Mouse (Mus musculus): ENCODE results near the gene Cflar.
"Not testable (repeated sequence)": the region's sequence is repeated elsewhere in the genome, so short reads cannot be mapped to it uniquely, and the experiment has no call there.

Gene Cflar

GRCm38 (mm10) chr1:58734043-58734920 lies 23.0 kb downstream of the Cflar start:
- no peak for DNase-seq

DNA sequence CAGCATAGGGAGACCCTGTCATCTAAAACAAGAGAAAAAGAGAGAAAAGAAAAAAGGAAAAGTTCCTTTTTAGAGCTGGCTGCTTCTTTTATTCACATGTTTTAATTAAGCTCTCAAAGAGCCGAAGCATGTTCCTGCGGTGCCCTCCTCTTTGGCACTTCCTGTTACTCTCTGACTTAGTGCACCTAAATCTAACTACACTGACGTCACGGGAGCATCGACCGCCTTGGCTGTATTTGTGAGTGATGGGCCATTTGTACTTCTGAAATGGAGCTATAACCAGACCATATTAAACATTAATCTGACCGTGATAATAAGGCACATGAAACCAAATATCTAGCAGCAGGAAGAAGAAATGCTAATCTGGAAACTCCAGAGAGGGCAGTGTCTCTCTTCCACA lies 24.7 kb downstream of the Cflar start:
- DNase-seq = no peak

DNA sequence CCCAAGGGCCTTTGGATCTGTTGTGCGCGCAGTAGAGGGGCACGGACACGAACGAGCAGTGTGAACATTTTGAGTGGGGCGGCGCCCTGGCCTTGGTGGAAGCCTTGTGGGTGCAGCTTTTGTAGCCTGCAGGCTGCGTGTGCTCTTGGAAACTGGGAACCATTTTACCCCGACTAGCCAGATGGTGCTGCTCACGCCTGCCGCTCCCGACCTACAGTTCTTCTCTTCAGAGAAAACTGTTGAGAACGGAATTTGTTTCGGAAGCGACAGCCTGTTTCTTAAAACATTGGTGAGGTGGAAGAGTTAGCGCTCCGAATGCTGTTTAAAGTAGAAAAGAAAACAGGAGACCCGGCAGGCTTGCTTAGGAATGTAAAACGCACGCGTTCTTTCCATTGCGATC lies 25.7 kb downstream of the Cflar start:
- DNase-seq = no peak

DNA sequence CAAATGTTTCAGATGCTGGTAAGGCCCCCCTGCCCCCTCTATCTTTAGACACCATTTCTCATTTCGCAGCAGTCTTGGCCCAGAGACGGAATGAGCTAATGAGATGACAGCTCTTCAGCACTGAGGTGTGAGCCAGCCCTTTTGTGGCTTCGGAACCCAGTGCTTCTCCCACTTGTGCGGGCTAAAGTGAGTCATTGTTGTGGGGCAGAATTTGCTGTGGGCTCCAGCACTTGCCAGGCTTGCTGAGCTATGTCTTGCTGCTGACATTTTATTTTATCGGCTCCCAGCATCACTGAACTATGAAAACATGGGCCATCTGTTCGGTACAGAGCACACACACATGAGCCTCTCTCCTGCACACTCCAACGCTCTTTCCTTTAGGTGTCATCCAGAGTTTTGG lies 28.2 kb downstream of the Cflar start:
- no peak for DNase-seq

DNA sequence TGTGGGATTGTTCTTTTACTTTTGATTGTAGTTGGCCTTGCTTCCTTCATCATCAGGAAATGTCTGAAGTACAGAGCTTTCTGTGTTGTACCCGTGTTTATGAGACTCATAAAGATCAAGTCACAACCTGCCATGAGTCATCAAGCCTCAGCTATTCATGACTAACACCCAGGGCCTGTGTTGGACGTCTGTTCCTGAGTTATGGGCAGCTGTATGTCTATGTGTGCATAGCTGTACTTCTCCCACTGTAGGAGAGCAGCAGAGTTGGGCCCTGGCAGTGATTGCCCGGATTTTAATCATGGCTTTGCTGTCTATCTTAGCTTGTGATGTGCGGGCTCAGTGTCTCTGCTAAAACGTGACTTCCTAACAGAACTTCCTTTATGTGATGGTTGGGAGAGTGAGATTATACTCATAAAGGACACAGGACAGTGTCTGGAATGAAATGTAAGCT lies 31.3 kb downstream of the Cflar start:
- DNase-seq = no peak

GRCm38 (mm10) chr1:58743252-58743651 lies 31.9 kb downstream of the Cflar start:
- DNase-seq = no peak

DNA sequence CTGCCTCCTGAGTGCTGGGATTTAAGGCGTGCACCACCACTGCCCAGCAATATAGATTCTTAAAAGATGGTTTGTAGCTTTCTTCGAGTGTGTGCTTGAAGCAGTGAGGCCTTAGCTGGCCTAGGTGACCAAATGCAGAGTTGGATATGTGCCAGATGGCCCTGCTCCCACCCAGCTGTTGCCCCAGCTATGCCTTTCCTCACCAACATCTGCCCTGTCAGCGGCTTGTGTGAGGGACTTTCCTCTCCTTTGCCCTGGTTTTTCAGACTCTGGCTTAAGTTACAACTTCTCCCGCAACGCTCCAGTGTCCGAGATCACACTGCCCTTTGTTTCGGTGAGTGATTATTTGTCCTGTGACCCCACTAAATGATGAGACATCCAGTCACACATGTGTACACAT lies 33.3 kb downstream of the Cflar start:
- no peak for DNase-seq

DNA sequence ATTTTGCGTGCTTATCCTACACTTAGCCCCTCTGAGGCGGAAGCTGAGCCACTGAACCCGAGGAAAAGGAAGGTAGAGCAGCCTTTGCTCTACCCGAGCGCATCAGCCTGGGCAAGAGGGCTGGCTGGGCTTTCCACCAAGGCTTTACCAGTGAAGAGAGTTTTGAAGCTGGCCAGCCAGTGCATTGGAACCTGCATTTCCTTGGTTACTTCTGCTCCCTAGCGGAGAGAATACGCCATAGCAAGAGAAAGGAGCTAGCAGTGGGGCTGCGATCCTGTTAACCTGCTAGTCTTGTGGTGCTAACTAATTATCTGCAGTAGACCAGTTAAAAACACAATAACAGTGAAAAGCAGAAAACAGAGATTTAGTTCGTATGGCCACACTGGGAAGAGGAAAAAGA lies 35.6 kb downstream of the Cflar start:
- DNase-seq = peak; percentile 28 to 35

DNA sequence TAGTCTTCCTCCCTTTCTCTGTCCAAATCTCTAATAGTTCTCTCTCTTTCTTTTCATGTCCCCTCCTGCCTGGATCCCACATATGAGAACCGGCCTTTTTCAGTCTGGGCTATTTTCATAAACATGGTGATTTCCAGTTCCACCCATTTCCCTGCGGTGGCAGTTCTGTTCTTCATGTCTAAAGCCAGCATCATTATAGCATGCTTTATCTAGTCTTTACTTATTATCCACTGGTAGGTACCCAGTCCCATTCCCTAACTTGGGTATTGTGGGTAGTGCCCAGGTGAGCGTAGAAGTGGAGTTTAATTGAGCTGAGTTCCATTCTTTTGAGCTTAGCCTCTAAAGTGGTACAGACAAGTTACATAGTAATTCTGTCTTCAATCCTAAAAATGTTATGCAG lies 48.1 kb downstream of the Cflar start:
- no peak for DNase-seq

GRCm38 (mm10) chr1:58760581-58760980 lies 49.3 kb downstream of the Cflar start:
- no peak for DNase-seq

- DNase-seq = peak; percentile 13 to 16
Observed at GRCm38 (mm10) chr1:58761391-58762275, 50.3 kb downstream of the Cflar start.

GRCm38 (mm10) chr1:58762576-58762975 lies 51.3 kb downstream of the Cflar start:
- DNase-seq = no peak

GRCm38 (mm10) chr1:58766446-58766845 lies 55.1 kb downstream of the Cflar start:
- not testable (repeated sequence) for DNase-seq

DNA sequence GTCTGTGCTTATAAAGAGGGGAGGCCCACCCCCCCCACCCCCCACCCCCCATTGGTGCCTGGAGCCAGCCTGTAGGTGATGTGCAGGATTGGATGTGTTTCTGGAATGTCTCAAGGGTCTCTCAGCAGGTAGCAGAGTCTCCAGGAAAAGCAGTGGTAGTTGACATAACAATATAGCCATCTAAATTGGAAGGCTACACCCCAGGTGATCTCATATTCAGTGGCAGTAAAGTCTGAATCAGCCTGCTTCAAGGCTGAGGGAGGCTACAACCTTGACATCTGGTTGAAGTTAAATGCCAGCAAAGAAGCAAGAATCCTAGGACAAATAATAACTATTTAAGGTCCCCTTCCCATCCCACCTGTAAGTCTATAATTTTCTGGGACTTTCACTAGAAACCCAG lies 57.8 kb downstream of the Cflar start:
- no peak for DNase-seq

GRCm38 (mm10) chr1:58769701-58770100 lies 58.4 kb downstream of the Cflar start:
- DNase-seq = no peak

GRCm38 (mm10) chr1:58770111-58770720 lies 58.9 kb downstream of the Cflar start:
- peak; percentile 75 to 78 for DNase-seq

DNA sequence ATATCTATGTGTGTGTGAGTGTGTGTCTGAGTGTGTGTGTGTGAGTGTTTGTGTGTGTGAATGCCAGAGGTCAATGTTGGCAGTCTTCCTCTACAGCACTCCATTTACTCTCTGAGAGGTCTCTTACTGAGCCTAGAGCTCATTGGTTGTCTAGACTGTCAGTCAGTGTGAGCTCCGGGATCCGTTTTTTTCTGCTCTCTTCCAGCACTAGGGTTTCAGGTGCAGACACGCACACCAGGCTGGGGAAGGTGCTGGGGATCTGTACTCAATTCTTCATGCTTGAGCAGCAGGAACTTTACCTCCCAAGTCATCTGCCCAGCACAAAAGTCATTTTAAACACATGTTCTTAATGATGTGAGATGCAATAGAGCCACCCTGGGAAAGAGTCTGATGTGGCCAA lies 60.8 kb downstream of the Cflar start:
- DNase-seq = no peak

GRCm38 (mm10) chr1:58773280-58773679 lies 62.0 kb downstream of the Cflar start:
- DNase-seq = no peak

GRCm38 (mm10) chr1:58773905-58774304 lies 62.6 kb downstream of the Cflar start:
- peak; percentile 14 to 32 for DNase-seq

DNA sequence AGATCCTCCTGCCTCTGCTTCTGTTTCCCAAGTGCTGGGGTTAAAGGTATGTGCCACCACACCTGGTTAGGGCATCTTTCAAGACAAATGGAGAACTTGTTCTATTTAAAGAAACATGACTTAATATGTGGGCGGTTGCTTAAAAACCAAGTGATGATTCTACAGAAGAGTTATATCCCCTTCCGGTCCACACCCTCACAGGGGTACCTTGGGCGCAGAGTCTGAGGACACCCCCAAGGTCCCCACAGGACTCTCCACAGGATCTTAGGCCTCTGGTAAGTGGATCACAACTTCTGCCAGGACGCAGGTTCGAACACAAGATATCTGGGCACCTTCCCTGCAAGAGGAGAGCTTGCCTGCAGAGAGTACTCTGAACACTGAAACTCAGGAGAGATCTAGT lies 64.1 kb downstream of the Cflar start:
- no peak for DNase-seq

- DNase-seq = no peak
Observed at GRCm38 (mm10) chr1:58777583-58777982, 66.3 kb downstream of the Cflar start.

- DNase-seq = peak; percentile 39 to 48
Observed at GRCm38 (mm10) chr1:58778226-58778625, 66.9 kb downstream of the Cflar start.

DNA sequence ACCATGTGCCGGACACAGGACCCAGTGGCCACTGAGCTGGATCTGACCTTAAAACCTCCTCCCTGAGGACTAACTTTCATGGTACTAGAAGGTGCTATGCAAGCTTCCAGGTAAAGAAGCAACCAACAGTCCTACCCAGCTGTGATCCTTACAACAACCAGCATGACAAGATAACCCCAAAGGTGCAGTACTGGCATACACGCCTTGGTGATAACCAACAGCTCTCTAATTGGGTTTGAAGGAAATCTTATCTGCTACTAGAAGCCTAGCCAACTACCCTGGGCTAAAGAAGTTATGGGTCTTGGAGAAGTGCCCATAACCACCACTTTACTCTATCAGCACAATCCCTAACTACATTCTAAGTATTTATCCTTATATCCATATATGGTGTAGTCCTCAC lies 75.0 kb downstream of the Cflar start:
- DNase-seq = no peak

Measured in B cell, adult 2 months (primary cell).